Mouse (Mus musculus) cortical plate, adult 2 months (tissue): ENCODE data around the gene Olfr768. TPM values are rescaled to one million over a fixed set of nuclear protein-coding genes. Genes with fewer than 3 reads are reported as not detected.
"Not testable (repeated sequence)": the region's sequence is repeated elsewhere in the genome, so short reads cannot be mapped to it uniquely, and the experiment has no call there.

Experiments
- H3K27ac ChIP-seq: fragments of 200-500 bp; 2 replicates; pipeline ENCODE4 v1.5.1; 2012; ENCODE audit warnings: low read length, control low read depth, inconsistent platforms; ENCODE audit not compliant: insufficient read depth
- H3K4me1 ChIP-seq: fragments of 200-500 bp; 2 replicates; pipeline ENCODE4 v1.6.1; 2011; ENCODE audit warnings: low read length; ENCODE audit not compliant: control insufficient read depth, insufficient read depth
- H3K4me3 ChIP-seq: fragments of 200-500 bp; 2 replicates; pipeline ENCODE4 v1.5.1; 2011; ENCODE audit warnings: mild to moderate bottlenecking, low read length, control low read depth; ENCODE audit not compliant: insufficient read depth
- CTCF ChIP-seq: fragments of 200-500 bp; IDR thresholded peaks from 2 replicates; pipeline ENCODE4 v1.5.1; 2011; ENCODE audit warnings: mild to moderate bottlenecking, control low read depth, low read length; ENCODE audit not compliant: insufficient read depth; ENCODE audit errors: extremely low read depth
- POLR2A ChIP-seq: fragments of 200-500 bp; IDR thresholded peaks from 2 replicates; pipeline ENCODE4 v1.6.1; 2011; ENCODE audit warnings: mild to moderate bottlenecking, low read length, control low read depth; ENCODE audit not compliant: insufficient read depth; ENCODE audit errors: extremely low read depth
- polyA plus RNA-seq: library from polyadenylated mRNA; depleted of rRNA; stranded (reverse); fragments of >200 nt; gene quantifications from 2 replicates; pipeline ENCODE4 v1.2.3, GENCODE M21; 2012; rRNA removed

Olfr768 gene
- not detected in 2 replicates for polyA plus RNA-seq

DNA sequence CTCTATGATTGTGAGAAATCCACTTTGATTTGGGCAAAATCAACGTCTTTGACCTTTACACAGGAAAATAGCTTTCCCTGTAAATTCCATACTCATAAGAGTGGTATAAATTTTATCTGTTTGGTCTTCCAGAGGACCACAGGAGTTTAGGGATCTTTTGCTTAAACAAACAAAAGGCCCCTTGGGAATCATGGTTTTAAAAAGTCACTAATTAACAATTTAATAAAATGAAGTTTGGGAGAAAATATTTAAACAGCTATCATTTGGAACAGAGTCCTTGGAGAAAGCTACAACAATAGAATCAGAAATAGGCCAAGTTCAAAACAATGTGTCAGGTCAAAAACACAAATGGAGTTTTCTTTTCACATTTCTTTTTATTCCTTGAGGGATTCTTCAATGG, at the start of gene Olfr768:
Gene Olfr768, minus strand, starts transcription at position 101 of the 400 bp plus-strand sequence.
- TF ChIP-seq POLR2A, result no peak
- no peak for TF ChIP-seq CTCF
- Histone ChIP-seq H3K27ac (no peak within 1 kb of the TSS), H3K4me1 (no peaks in the 10 kb centered on the region), H3K4me3 (no peak within 1 kb of the TSS)

DNA sequence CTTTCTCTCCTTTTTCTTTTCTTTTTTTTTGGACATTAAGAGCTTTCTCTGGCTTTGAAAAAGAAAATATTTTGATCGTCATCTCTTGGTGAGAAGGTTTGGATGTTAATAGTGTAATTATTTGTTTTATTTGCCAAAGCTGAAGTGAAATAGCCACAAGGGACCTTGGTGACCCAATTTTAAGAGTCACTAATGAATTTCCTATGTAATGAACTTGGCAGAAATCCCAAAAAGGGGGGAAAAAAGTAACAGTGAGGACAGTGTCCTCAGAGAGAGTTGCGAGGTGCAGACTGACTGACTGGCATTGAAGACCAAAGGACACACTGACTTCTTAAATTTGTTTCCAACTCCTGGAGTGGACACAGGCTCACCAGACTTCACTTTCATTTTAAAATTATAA, 39.7 kb upstream of the Olfr768 start, which contains the start of gene Olfr770:
Gene Olfr770, minus strand, starts transcription at position 101 of the 400 bp plus-strand sequence.
- TF ChIP-seq CTCF, result no peak
- no peak for TF ChIP-seq POLR2A
- no peaks in the 10 kb centered on the region for H3K4me1 ChIP-seq
- H3K4me3 ChIP-seq, result no peak within 1 kb of the TSS
- H3K27ac ChIP-seq, result no peak within 1 kb of the TSS

DNA sequence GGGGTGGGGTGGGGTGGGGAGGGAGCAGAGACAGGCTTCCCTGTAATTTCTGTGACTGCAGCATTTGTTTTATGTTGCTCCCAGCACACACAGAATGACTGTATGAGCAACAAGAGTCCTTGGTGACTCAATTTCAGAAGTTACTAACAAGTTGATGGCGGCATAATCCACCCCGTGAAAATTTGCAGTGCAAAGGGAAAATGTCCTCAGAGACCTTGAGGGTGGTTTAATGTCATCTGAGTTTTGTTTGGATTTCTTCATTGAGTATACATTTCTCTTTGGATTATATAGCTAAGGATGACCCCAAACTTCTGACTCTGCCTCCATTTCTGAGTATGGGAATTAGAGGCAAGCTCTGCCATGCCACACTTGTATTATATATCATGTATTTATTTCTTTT, 18.6 kb upstream of the Olfr768 start, which contains the start of gene Olfr769:
Gene Olfr769, minus strand, starts transcription at position 101 of the 400 bp plus-strand sequence.
- no peak for TF ChIP-seq CTCF
- no peak for TF ChIP-seq POLR2A
- H3K27ac ChIP-seq, result no peak within 1 kb of the TSS
- H3K4me3 ChIP-seq, result no peak within 1 kb of the TSS
- H3K4me1 ChIP-seq, result no peaks in the 10 kb centered on the region

DNA sequence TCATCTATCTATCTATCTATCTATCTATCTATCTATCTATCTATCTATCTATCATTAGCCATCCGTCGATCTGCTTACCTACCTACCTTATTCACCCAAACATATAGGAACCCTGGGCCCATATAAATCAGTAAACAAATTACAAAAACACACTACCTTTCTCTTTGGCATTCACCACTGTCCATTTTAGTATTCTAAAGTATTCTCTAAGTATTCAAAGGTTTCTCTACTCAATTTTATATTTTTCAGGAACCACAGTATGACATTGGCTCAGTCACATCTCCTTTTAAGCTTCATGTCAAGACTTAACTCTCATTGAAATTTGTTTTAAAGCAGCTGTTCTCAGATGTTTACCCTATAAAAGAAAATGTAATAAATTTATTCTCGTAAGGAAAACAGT, 16.0 kb upstream of the Olfr768 start:
- Histone ChIP-seq H3K4me3 (no peak overlapping the region), H3K27ac (no peak overlapping the region), H3K4me1 (no peaks in the 10 kb centered on the region)
- TF ChIP-seq POLR2A (no peak), CTCF (no peak)

DNA sequence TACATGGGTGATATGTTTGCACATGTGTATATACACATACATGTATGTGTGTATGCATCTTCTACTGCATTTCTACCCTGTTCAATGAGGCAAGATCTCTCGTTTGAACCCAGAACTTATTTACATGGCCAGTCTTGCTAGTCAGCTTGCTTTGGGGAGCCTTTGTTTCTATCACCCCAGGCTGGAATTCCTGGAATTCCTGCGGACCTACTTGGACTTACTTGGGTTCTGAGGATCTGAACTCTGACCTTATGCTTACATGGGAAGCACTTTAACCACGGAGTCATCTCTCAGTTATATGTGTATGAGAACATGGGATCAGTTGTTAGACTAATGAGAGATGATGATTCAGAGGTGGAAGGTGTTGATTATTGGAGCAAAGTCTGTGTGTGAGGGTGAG, 2.1 kb upstream of the Olfr768 start:
- Histone ChIP-seq H3K4me3 (no peak overlapping the region), H3K4me1 (no peaks in the 10 kb centered on the region), H3K27ac (no peak overlapping the region)
- TF ChIP-seq CTCF (no peak), POLR2A (no peak)

DNA sequence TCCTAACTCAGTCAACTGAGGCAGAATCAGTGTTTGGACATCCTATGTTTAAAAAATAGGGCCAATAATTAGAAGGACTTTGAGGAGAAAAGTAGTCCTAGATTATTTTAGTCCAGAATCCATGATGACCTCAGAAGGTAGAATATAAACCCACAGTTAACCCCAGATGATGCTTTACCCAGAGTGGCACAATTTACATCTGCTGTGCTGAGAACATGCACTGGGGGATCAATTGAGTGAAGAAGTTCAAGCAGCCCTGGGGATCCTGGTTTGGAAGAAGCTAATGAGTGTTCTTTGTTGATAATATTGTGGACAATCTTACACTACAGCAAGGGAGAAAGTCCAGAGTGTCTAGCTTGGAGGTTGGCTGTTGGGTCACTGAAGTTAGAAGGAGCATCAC, 16.4 kb downstream of the Olfr768 start, which contains the start of gene Olfr767:
Gene Olfr767, minus strand, starts transcription at position 101 of the 400 bp plus-strand sequence.
- not testable (repeated sequence) for H3K4me1 ChIP-seq

DNA sequence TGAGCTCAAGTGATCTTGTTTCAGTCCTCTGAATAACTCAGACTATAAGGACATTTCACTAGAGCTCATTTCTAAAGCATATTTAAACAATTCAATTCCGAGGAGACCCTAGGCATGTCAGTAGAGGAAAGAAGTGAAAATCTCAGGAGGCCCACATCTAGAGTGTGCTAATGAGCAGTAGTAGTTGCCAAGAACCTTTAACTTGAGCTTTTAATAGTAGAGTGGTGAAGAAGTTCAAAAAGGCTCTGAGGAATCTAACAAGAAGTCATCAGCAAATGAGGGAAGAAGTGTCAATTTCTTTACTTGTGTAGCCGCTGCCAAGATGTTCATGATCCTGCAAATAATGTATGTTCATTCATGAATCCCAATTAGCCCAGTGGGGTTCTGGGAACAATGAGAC, 30.3 kb downstream of the Olfr768 start, which contains the start of gene Olfr766-ps1:
Gene Olfr766-ps1, minus strand, starts transcription at position 101 of the 400 bp plus-strand sequence.
- H3K4me3 ChIP-seq, result no peak within 1 kb of the TSS
- TF ChIP-seq POLR2A, result no peak
- no peak for TF ChIP-seq CTCF
- no peaks in the 10 kb centered on the region for H3K4me1 ChIP-seq
- H3K27ac ChIP-seq, result no peak within 1 kb of the TSS

More for the DNA sequence above, 16.4 kb downstream of the Olfr768 start, which contains the start of gene Olfr767:
- H3K4me3 ChIP-seq, H3K27ac ChIP-seq: not testable (repeated sequence)

DNA sequence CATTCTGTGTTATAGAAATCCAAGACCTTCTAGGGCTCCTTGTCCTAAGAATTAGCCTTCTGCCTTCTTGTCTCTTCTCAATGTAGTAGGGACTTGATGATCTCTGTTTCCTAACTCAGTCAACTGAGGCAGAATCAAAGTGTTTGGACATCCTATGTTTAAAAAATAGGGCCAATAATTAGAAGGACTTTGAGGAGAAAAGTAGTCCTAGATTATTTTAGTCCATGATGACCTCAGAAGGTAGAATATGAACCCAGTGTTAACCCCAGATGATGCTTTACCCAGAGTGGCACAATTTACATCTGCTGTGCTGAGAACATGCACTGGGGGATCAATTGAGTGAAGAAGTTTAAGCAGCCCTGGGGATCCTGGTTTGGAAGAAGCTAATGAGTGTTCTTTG, 49.3 kb downstream of the Olfr768 start, which contains the start of gene Olfr765:
Gene Olfr765, minus strand, starts transcription at position 101 of the 400 bp plus-strand sequence.
- H3K4me1 ChIP-seq, H3K27ac ChIP-seq, H3K4me3 ChIP-seq: not testable (repeated sequence)

Other genes starting within 250 kb of the Olfr768 start
- gene Gdf11, start 207.7 kb downstream of the Olfr768 start, polyA plus RNA-seq, result 7.2 TPM in 2 replicates
- 76.2 and 79.5 TPM in 2 replicates for gene Cd63, start 198.4 kb downstream of the Olfr768 start, polyA plus RNA-seq
- 12.7 and 13.0 TPM in 2 replicates for gene Rdh5, start 176.5 kb downstream of the Olfr768 start, polyA plus RNA-seq
- gene Bloc1s1, start 175.3 kb downstream of the Olfr768 start, polyA plus RNA-seq, result 221 and 224 TPM in 2 replicates
- 24.3 and 24.9 TPM in 2 replicates for gene Itga7, start 165.6 kb downstream of the Olfr768 start, polyA plus RNA-seq
- gene Mettl7b, start 138.4 kb downstream of the Olfr768 start, polyA plus RNA-seq, result not detected in 2 replicates
- not detected in 2 replicates for gene Olfr9, start 109.9 kb downstream of the Olfr768 start, polyA plus RNA-seq
- gene Olfr763, start 88.6 kb downstream of the Olfr768 start, polyA plus RNA-seq, result not detected in 2 replicates
- gene Olfr764-ps1, start 59.5 kb downstream of the Olfr768 start, polyA plus RNA-seq, result not detected in 2 replicates
- gene Olfr765, start 49.4 kb downstream of the Olfr768 start, polyA plus RNA-seq, result not detected in 2 replicates
- not detected in 2 replicates for gene Olfr766-ps1, start 30.4 kb downstream of the Olfr768 start, polyA plus RNA-seq
- gene Olfr767, start 16.5 kb downstream of the Olfr768 start, polyA plus RNA-seq, result not detected in 2 replicates
- gene Olfr769, start 18.5 kb upstream of the Olfr768 start, polyA plus RNA-seq, result not detected in 2 replicates
- not detected in 2 replicates for gene Olfr770, start 39.6 kb upstream of the Olfr768 start, polyA plus RNA-seq
- gene Olfr771, start 65.4 kb upstream of the Olfr768 start, polyA plus RNA-seq, result not detected in 2 replicates
- gene Olfr772, start 78.5 kb upstream of the Olfr768 start, polyA plus RNA-seq, result not detected in 2 replicates
- gene Olfr773, start 88.0 kb upstream of the Olfr768 start, polyA plus RNA-seq, result not detected in 2 replicates
- not detected in 2 replicates for gene Olfr774, start 136.8 kb upstream of the Olfr768 start, polyA plus RNA-seq
- gene Olfr775, start 149.0 kb upstream of the Olfr768 start, polyA plus RNA-seq, result not detected in 2 replicates
- gene Olfr776, start 159.8 kb upstream of the Olfr768 start, polyA plus RNA-seq, result not detected in 2 replicates
- not detected in 2 replicates for gene Olfr777, start 172.1 kb upstream of the Olfr768 start, polyA plus RNA-seq
- not detected in 2 replicates for gene Olfr780, start 218.7 kb upstream of the Olfr768 start, polyA plus RNA-seq
- gene Olfr781, start 229.5 kb upstream of the Olfr768 start, polyA plus RNA-seq, result not detected in 2 replicates
- not detected in 2 replicates for gene Olfr782, start 249.5 kb upstream of the Olfr768 start, polyA plus RNA-seq